Mouse (Mus musculus) liver, embryonic 18 days (tissue): Measurements from ENCODE around the gene Dynll1. TPM values are rescaled to one million over a fixed set of nuclear protein-coding genes. Genes with fewer than 3 reads are reported as not detected.

Experiments
- polyA plus RNA-seq: library from polyadenylated mRNA; depleted of rRNA; stranded (reverse); fragments of >200 nt; gene quantifications from 2 replicates; pipeline ENCODE4 v1.2.3, GENCODE M21; 2012; rRNA removed

Dynll1 gene
- 100 and 145 TPM in 2 replicates for polyA plus RNA-seq

DNA sequence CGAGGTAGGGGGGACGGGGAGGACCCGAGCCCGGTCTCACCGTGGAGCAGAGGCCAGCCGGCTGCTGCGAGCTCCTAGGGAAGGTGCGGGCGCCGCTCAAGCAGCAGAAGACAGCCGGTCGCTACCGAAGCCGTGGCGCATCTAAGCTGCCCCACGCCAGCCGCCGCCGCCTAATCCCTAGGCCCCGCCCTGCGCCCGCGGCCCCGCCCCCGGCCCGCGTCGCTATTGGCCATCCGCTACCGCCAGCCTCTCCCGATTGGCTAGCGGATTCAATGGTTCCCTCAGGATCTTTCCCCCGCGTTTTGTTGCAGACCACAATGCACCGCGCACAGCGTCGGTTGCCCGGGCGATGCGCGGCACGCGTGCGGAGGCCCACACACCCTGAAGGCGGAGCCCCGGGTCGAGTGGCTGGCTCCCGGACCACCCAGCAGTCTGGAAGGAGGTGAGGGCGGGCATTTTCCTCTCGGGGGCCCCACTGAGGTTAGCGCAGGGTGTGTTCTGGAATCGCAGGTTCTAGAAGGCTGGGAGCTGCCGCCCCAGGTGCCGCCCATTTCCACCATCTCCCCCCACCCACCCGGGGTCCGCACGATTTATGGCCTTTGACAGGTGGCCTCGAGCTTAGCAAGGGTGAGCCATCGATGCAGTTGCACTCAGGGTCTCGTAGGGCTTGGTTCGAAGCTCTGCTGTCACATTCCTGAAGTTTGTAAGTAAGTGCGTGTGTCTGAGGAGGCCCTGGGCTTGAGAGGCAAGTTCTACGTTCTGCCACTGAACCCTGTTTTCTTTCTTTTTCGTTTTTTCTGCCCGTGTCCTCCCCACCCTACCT is at the start of gene Dynll1:
Gene Dynll1 (minus strand): TSS at position 208 of the 823 bp plus-strand sequence.

GRCm38 (mm10) chr5:115348546-115349224 is 47.9 kb upstream of the Dynll1 start, which contains the start of gene Cox6a1:
Gene Cox6a1, minus strand, starts transcription at chr5:115348981.

DNA sequence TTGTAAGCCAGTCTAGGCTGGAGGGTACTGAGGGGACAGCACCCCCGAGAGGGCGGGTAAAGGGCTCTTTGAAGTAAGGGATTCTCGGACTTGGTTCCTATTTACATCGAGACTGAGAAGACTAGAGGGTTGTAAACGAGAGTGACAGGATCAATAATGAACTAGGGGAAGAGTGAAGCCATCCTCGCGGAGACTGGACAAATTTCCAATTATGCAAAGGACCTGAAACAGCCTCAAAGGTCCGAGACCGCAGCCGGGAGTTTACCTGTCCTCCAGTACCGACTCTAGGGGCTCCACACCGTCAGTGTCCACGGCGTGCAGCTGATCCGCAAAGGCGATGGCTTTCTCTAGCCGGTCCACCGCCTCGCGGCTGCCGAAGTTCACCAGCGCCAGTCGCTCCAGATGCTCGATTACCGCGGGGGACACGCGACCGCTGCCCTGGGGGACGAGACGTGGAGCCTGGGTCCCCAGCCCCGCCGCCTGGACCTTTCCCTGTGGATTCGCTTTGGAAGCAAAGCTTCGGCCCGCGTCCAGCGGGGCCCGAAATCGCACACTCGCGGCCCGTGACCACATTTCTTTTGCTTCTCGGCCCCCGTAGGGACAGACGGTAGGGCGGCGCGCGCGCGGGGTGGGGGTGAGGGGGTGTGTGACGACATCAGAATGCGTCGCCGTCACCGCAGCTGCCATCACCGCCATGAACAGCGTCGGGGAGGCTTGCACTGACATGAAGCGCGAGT is 39.9 kb upstream of the Dynll1 start, which contains the start of the genes Gatc and Triap1:
Gene Gatc (minus strand): TSS at position 602 of the 737 bp plus-strand sequence.
Gene Triap1 (plus strand): TSS at position 649 of the 737 bp plus-strand sequence.

DNA sequence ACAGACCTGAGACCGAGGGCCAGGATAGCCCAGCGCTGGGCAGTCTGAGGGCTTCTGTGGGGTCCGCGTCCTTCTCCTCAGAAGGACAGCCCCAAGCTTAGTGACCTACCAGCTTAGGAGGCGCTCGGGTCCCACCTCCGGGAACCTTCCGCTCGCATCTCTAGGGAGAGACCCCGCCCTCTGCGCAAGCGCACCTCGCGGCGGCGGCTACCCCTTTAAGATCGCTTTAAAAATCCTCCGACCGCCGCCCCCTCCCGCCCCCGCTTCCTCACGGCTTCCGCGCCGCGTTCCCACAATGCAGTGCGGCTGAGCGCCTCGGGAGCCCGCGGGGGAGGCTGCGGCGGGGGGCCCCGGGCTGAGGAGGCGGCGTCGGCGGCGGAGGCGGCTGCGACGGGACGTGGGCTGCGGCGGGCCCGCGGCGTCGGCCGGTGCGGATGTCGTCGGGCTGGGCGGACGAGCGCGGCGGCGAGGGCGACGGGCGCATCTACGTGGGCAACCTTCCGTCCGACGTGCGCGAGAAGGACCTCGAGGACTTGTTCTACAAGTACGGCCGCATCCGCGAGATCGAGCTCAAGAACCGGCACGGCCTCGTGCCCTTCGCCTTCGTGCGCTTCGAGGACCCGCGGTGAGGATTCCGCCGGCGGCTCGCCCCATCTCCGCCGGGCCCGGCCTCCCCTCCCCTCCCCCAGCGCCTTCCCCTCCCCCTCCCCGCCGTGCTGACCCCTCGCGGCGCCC is 26.2 kb upstream of the Dynll1 start, which contains the start of gene Srsf9:
Gene Srsf9 (plus strand): TSS at position 303 of the 735 bp plus-strand sequence.

GRCm38 (mm10) chr5:115279226-115280049 is 21.4 kb downstream of the Dynll1 start, which contains the start of gene Coq5:
Gene Coq5, plus strand, starts transcription at chr5:115279666.

GRCm38 (mm10) chr5:115272812-115273548 is 27.8 kb downstream of the Dynll1 start, which contains the start of gene Rnf10:
Gene Rnf10, minus strand, starts transcription at chr5:115272898.

Other genes starting within 250 kb of the Dynll1 start
- not detected in 2 replicates for gene Gm10401, start 202.7 kb downstream of the Dynll1 start, polyA plus RNA-seq
- 69.8 and 75.2 TPM in 2 replicates for gene Acads, start 181.7 kb downstream of the Dynll1 start, polyA plus RNA-seq
- gene Unc119b, start 166.0 kb downstream of the Dynll1 start, polyA plus RNA-seq, result 10.1 and 10.4 TPM in 2 replicates
- gene Mlec, start 142.8 kb downstream of the Dynll1 start, polyA plus RNA-seq, result 36.1 and 40.4 TPM in 2 replicates
- 0.35 and 0.49 TPM in 2 replicates for gene Cabp1, start 106.6 kb downstream of the Dynll1 start, polyA plus RNA-seq
- 39.8 and 41.2 TPM in 2 replicates for gene Pop5, start 65.2 kb downstream of the Dynll1 start, polyA plus RNA-seq
- 75.3 and 78.6 TPM in 2 replicates for gene Rnf10, start 28.1 kb downstream of the Dynll1 start, polyA plus RNA-seq
- gene Coq5, start 21.3 kb downstream of the Dynll1 start, polyA plus RNA-seq, result 7.5 and 7.9 TPM in 2 replicates
- gene Srsf9, start 26.2 kb upstream of the Dynll1 start, polyA plus RNA-seq, result 37.0 and 37.6 TPM in 2 replicates
- 10.8 and 10.9 TPM in 2 replicates for gene Gatc, start 40.2 kb upstream of the Dynll1 start, polyA plus RNA-seq
- 13.5 and 13.6 TPM in 2 replicates for gene Triap1, start 40.2 kb upstream of the Dynll1 start, polyA plus RNA-seq
- 1,034 and 1,123 TPM in 2 replicates for gene Cox6a1, start 48.0 kb upstream of the Dynll1 start, polyA plus RNA-seq
- 0.22 and 0.44 TPM in 2 replicates for gene Msi1, start 128.6 kb upstream of the Dynll1 start, polyA plus RNA-seq
- gene Pla2g1b, start 165.3 kb upstream of the Dynll1 start, polyA plus RNA-seq, result 0.06 TPM in 1 of 2 replicates, not detected in the other
- gene Sirt4, start 183.7 kb upstream of the Dynll1 start, polyA plus RNA-seq, result 9.7 and 12.4 TPM in 2 replicates
- 25.1 and 30.6 TPM in 2 replicates for gene Pxn, start 205.7 kb upstream of the Dynll1 start, polyA plus RNA-seq